Mouse (Mus musculus): ENCODE measurements around the gene Pnliprp2.

- peak; percentile 97 for TF ChIP-seq CTCF (IDR thresholded peaks at IDR 0.05)
- no peak for TF ChIP-seq EP300 (IDR thresholded peaks at IDR 0.05)
Measured at GRCm38 (mm10) chr19:58806364-58806763, 46.8 kb downstream of the Pnliprp2 start.

Data from lung, postnatal 0 days (tissue).